Mouse (Mus musculus): ENCODE data around the gene Sik3.

Gene Sik3

DNA sequence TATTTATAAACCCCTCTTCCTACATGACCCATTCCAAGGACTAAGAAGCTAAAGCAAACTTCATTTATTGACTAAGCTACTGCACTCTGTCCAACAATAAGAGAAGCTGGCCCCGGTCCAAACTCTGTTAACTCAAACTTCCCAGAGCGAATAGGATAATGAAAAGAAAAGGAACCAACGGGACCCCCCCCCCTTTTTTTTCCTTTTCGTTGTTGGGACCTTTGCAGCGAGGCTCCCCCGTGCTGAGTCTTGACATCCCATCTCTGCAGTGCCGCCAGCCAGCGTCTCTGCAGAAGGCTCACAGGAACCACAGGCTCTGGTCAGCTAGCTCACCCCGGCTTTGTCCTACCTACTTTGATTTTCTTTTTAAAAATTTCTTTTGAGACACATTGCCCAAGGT is 3.2 kb downstream of the Sik3 start:
- DNase-seq (ENCODE audit: low read depth, low spot score) = no peak

GRCm38 (mm10) chr9:46016417-46016816 is 3.8 kb downstream of the Sik3 start:
- DNase-seq (ENCODE audit: low read depth, low spot score) = no peak

DNA sequence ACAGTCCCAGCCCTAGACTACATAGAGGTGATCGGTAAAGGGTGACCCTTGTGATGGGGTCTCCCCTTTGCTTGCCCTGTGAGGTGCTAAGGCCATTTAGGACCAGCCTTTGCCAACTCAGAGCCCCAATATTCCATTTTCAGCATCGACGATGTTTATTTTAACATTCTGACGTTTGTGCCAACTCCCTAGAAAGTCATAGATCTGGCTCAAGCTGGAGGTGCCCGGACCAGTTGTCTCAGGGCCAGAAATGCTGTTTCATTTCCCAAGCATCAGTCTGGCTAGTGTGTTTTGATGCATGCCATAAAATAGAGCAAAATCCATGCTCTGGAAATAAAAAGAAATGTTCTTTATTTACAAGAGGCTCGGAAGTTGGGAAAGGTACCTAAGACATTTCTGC is 5.7 kb downstream of the Sik3 start:
- DNase-seq (ENCODE audit: low read depth, low spot score) = no peak

DNA sequence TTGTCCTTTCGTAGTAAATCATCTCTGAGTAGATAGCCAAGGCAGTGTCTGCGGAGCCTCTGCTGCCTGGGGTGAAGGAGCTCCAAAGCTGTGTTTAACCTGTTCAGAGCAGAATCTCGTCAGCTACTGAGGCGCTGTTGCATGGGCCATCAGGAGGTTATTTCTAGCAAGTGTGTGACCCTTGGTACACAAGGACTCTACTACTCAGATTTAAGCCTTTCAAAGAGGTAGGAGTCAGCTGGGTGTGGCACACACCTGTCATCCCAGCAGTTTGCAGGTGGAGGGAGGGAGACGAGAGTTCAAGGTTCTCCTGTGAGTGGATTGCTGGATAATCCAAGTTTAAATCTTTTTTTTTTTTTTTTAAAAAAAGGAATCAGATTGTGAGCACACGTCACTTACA is 7.4 kb downstream of the Sik3 start:
- DNase-seq (ENCODE audit: low read depth, low spot score) = no peak

GRCm38 (mm10) chr9:46023591-46023990 is 11.0 kb downstream of the Sik3 start:
- DNase-seq (ENCODE audit: low read depth, low spot score) = no peak

GRCm38 (mm10) chr9:46026058-46026849 is 13.6 kb downstream of the Sik3 start:
- no peak for DNase-seq (ENCODE audit: low read depth, low spot score)

GRCm38 (mm10) chr9:46027994-46028393 is 15.4 kb downstream of the Sik3 start:
- DNase-seq (ENCODE audit: low read depth, low spot score) = no peak

DNA sequence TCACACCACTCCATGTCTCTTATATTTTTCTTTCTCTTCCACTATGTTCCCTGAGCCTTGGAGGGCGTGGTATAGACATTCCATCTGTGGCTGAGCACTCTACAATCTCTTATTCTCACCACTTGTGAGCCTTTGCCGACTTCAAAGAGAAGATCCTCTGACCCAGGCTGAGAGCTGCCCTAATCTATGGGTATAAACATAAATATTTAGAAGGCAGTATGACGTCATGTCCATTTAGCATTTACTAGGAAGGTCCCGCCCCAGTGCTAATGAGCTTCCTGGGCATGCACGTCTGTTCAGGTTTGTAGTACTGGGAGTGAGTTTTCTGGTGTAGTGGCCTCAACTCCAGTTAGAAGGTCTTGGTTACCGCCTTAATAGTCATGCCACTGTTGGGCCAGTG is 16.9 kb downstream of the Sik3 start:
- DNase-seq (ENCODE audit: low read depth, low spot score) = no peak

DNA sequence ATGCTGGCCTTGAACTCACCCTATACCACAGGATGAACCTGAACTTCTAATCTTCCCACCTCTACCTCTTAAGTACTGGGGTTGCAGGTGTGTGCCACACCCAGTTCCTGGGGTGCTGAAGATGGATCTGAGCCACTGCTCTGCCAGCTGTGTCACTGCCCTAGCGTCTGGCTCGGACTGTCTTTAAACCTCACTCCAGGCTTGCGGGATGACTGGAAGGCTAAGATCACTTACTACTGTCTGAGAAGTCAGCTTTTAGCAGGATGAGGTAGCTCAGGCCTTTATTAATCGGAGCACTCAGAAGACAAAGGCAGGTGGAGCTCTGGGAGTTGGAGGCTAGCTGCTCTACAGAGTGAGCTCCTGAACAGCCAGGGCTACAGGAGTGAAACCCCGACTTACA is 17.6 kb downstream of the Sik3 start:
- no peak for DNase-seq (ENCODE audit: low read depth, low spot score)

- no peak for DNase-seq (ENCODE audit: low read depth, low spot score)
These were observed 18.3 kb downstream of the Sik3 start for GRCm38 (mm10) chr9:46030968-46031367.

DNA sequence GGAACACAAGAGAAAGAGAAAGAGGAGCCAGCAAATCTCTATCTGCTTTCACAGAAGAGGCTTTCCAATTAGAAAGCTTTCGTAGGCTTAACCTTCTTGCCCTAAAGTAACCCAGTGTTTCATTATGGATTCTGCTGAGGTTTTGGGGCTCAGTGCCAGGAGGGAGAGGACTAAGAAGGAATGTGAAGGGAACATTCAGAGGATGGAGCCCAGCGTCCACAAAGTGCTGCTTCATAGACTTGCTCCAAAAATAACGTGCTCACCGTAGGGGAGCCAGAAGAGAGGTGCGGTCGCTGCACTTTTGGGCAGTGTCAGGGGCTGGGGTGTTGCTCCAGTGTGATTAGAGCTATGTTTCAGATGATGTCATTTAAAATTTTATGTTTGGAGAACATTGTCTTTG is 19.6 kb downstream of the Sik3 start:
- no peak for DNase-seq (ENCODE audit: low read depth, low spot score)

DNA sequence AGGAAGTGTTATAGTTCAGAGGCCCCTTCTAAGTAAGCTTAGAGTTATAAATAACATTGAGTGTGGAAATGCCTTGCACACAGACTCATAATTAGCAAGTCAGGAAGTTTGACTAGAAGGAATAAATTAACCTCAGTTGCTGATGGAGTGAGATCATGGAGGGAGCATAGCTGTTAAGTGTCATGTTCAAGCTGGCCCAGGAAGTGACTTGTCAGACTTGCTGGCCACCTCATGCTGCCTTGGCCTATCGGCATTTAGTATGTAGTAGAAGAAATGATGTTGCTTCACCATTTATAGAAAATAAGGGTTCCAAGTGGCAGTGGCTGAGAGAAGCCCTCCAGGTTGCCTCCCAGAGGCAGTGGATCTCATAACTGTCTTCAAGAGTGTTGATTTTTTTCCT is 20.4 kb downstream of the Sik3 start:
- no peak for DNase-seq (ENCODE audit: low read depth, low spot score)

DNA sequence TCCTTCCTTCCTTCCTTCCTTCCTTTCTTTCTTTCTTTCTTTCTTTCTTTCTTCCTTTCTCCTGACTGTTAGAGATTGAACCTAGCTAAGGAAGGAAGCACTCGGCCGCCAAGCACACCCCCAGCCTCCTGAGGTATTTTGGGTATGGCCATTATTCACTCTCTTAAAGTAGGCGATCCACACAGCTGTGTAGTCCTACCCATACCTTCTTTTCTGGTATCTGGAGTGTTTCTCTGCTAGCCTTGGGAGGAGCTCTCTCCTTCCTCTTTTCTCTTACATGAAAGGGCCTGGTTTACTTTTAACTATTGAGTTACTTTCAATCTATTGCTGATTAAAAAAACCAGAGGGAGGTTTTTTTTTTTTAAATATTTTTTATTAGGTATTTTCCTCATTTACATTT is 21.2 kb downstream of the Sik3 start:
- no peak for DNase-seq (ENCODE audit: low read depth, low spot score)

- DNase-seq (ENCODE audit: low read depth, low spot score) = no peak
These were observed 22.8 kb downstream of the Sik3 start for GRCm38 (mm10) chr9:46035290-46035871.

DNA sequence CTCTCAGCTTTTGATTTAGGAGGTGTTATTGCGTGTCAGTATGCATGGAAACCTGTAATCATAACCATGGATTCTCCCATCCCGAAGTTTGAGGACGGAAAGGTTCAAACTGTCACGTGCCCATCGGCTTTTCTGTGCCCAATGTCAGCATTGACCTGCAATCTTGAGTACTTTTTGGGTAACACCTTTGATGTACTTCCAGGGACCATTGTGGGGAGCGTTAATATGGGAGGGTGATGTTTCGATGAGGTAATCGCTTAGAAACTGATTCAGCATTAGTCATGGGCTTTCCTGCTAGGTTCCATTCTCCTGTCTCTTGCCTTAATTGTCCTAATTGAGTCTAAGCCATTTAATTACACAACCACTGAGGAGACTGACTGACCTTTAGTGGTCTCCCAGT is 24.3 kb downstream of the Sik3 start:
- DNase-seq (ENCODE audit: low read depth, low spot score) = no peak

DNA sequence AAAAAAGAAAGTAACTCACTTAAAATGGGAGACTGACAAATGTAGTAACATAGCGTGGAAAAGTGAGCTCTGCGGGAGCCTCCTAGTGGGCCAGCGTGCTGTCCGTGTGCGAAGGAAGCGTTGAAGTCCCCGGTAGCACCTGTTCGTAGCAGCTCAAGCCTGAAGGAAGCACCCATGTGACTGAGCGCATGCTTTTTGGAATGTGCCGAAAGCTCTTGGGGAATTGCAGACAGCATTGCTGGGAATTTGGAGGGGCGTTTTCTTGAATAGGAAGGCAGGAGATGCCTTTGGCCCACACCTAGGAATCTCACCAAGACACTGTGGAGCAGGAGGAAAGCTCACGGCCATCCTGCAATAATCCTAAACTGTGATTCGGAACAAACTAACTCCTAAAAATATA is 26.2 kb downstream of the Sik3 start:
- DNase-seq (ENCODE audit: low read depth, low spot score) = no peak

DNA sequence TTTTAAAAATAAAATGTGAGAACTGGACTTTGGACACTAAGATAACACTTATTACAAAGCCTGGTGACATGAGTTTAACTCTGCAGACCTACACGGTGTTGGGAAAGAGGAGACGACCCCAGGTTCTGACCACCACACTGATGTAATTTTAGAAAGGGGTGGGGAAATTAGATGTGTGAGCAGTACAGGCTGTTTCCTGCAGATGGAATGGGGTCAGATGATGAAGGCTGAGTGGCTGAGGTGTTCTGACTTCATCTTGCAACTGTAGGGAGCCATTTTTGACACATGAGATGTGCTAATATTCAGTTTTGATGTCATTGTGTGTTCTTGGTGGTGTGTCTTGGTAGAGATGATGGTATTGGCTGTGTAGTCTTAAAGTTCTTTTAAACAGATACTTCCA is 28.6 kb downstream of the Sik3 start:
- DNase-seq (ENCODE audit: low read depth, low spot score) = no peak

DNA sequence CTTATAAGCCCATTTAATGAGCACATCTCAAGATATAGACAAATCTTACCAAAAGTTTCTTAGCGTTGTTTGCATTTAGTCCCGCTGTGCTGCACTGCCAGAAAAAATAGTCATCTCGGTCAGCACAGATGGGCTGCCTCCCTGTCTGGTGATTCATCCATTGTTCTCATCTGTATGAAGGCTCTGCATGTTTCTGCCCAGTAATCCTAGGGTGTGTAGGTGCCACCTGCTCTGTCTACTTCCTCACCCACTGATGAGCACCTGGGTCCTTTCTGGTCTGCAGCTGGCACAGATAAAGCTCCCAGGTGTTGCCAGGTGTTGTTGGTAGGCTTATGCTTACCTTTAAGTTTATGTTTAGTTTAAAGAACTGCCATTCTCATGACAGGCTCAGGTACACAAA is 29.8 kb downstream of the Sik3 start:
- DNase-seq (ENCODE audit: low read depth, low spot score) = no peak

DNA sequence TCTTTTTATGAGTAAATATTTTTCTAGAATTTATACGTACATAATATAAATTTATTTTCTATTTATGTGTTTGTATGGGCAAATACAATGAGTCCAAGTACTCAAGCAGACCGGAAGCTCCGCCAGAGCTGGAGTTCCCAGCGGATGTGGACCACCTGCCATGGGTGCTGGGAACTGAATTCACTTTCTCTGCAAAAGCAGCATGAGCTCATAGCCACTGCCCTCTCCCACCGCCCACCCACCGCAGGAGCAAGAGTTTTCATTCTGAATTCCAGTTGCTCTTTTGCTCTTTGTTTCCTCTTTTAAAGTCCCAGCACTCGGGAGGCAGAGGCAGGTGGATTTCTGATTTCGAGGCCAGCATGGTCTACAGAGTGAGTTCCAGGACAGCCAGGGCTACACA is 31.0 kb downstream of the Sik3 start:
- no peak for DNase-seq (ENCODE audit: low read depth, low spot score)

DNA sequence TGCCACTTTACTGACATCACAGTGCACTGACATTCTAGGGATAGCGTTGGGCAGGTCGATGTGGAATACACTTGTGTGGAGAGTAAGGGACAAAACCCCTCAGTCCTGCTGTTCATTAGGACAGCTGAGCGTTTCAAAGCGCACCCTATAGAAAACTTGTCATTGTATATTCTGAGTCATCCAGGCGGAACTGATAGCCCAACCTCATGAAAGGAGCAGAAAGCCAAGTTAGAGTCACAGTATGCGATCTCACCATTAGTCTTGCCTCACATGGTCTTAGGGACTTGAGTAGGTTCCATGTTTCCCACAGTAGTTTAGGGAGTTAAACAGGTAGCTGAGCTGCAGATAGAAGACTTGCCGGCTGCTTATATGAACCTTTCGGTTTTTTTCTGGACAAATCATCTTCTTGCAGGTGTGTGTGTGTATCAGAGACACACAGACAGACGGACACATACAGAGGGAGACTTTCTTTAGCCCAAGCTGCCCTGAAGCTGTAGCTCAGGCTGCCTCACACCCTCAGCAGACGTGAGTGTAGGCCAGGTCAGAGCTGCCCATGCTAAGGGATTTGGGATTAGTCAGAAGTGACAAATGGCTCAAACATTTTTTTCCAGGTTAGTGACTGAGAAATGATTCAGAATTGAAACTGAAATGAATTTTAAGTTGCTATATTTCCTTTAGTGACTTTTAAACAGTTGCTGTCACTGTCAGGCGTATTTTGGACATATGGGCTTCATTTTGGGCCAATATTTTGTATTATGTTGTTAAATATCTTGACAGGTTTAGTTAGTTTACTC is 34.3 kb downstream of the Sik3 start:
- DNase-seq (ENCODE audit: low read depth, low spot score) = no peak

GRCm38 (mm10) chr9:46049525-46049924 is 36.9 kb downstream of the Sik3 start:
- no peak for DNase-seq (ENCODE audit: low read depth, low spot score)

DNA sequence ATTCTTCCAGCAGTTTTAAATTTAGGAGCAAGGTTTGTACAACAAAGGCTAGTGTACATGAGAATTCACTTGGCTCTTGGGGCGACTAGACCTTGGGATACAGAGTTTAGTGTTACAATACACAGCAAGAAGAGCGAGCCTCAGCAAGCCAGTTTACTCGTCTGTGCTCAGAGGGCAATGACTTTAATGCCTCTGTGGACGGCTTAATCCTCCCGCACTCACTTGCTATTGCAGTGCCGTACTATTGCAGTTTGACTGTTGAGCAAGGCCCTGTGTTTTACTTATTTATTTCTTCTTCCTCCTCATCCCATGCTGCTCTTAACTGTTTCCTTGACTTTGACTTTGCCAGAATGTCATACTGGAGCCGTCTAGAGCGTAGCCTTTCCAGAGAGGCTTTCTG is 37.6 kb downstream of the Sik3 start:
- no peak for DNase-seq (ENCODE audit: low read depth, low spot score)
